Mouse (Mus musculus) midbrain, embryonic 14.5 days (tissue): ENCODE results near the gene Krt23. TPM values are rescaled to one million over a fixed set of nuclear protein-coding genes. Genes with fewer than 3 reads are reported as not detected.

Experiments
- ATAC-seq: fragments of 200-750 bp; cut with Nextera tagmentation; 2 replicates; pipeline ENCODE4 v1.8.0; 2017; ENCODE audit warnings: moderate number of reproducible peaks, moderate library complexity; ENCODE audit not compliant: low FRiP score, low TSS enrichment
- DNase-seq: peaks from one replicate; pipeline ENCODE4 v3.0.0-alpha.2; 2015
- H3K27ac ChIP-seq: fragments of 300-500 bp; sonication (generic); replicated peaks from 2 replicates; pipeline ENCODE4 v1.5.1; 2014; ENCODE audit warnings: mild to moderate bottlenecking, low read depth, low read length, moderate library complexity
- H3K27me3 ChIP-seq: fragments of 300-500 bp; sonication (generic); 2 replicates; pipeline ENCODE4 v1.6.1; 2014; ENCODE audit warnings: low read length, control low read depth, mixed read lengths; ENCODE audit not compliant: control insufficient read depth, insufficient read depth
- H3K36me3 ChIP-seq: fragments of 300-500 bp; sonication (generic); 2 replicates; pipeline ENCODE4 v1.6.1; 2014; ENCODE audit warnings: low read length, control low read depth; ENCODE audit not compliant: control insufficient read depth, insufficient read depth
- H3K4me1 ChIP-seq: fragments of 300-500 bp; sonication (generic); 2 replicates; pipeline ENCODE4 v1.6.1; 2014; ENCODE audit warnings: mild to moderate bottlenecking, antibody characterized with exemption, low read length, control low read depth; ENCODE audit not compliant: control insufficient read depth, insufficient read depth
- H3K4me2 ChIP-seq: fragments of 300-500 bp; sonication (generic); 2 replicates; pipeline ENCODE4 v1.6.1; 2014; ENCODE audit warnings: mild to moderate bottlenecking, low read length, moderate library complexity
- H3K4me3 ChIP-seq: fragments of 300-500 bp; sonication (generic); replicated peaks from 2 replicates; pipeline ENCODE4 v1.5.1; 2014; ENCODE audit warnings: low read depth, low read length
- H3K9ac ChIP-seq: fragments of 300-500 bp; sonication (generic); replicated peaks from 2 replicates; pipeline ENCODE4 v1.6.1; 2014; ENCODE audit warnings: mild to moderate bottlenecking, low read length, moderate library complexity
- H3K9me3 ChIP-seq: fragments of 300-500 bp; sonication (generic); 2 replicates; pipeline ENCODE4 v1.6.1; 2016; ENCODE audit warnings: low read length, control low read depth, mixed read lengths; ENCODE audit not compliant: control insufficient read depth
- WGBS: fragments of 180-500 bp; shearing (Covaris S2); extraction: QIAGEN DNeasy Blood & Tissue Kit; methylation state at CpG from one replicate; pipeline ENCODE4 v1.1.7; 2014; 5-methylcytosine and 5-hydroxymethylcytosine counted together
- polyA plus RNA-seq: library from polyadenylated mRNA; unstranded; fragments of >200 nt; fragmentation: Nextera tagmentation; extraction: Ambion mirVana; gene quantifications from 2 replicates; pipeline ENCODE4 v1.2.1, GENCODE M21; 2014

Krt23 gene
- polyA plus RNA-seq = 0.39 TPM in 1 of 2 replicates, not detected in the other

- no peak within 1 kb of the TSS for H3K27ac ChIP-seq
- no peaks in the 10 kb centered on the region for H3K36me3 ChIP-seq
- DNase-seq (no peak), ATAC-seq (no peak)
- no peaks in the 10 kb centered on the region for H3K4me1 ChIP-seq
- H3K9ac ChIP-seq = no peak within 1 kb of the TSS
- H3K4me3 ChIP-seq = no peak within 1 kb of the TSS
- H3K9me3 ChIP-seq = no peaks in the 10 kb centered on the region
- H3K27me3 ChIP-seq = no peaks in the 10 kb centered on the region
- H3K4me2 ChIP-seq = no peak within 1 kb of the TSS
- WGBS = 90% methylated on average over 22 of the region's 22 CpGs
These were observed at the start of gene Krt23 for GRCm38 (mm10) chr11:99492733-99493573. Krt23 (minus strand) TSS chr11:99493137.

- ATAC-seq (no peak), DNase-seq (peak; percentile 51)
- no peaks in the 10 kb centered on the region for H3K9me3 ChIP-seq
- H3K27me3 ChIP-seq = no peaks in the 10 kb centered on the region
- no peak overlapping the region for H3K9ac ChIP-seq
- no peak overlapping the region for H3K27ac ChIP-seq
- 73% methylated on average over 9 of the region's 9 CpGs for WGBS
- no peak overlapping the region for H3K4me3 ChIP-seq
- no peak overlapping the region for H3K4me2 ChIP-seq
- H3K36me3 ChIP-seq = no peaks in the 10 kb centered on the region
- H3K4me1 ChIP-seq = no peaks in the 10 kb centered on the region
These were observed 46.8 kb upstream of the Krt23 start for GRCm38 (mm10) chr11:99539721-99540120.

GRCm38 (mm10) chr11:99521288-99521860 is 28.4 kb upstream of the Krt23 start, which contains the start of gene Krt39:
Krt39 (minus strand) TSS chr11:99521338.
- Histone ChIP-seq H3K27me3 (no peaks in the 10 kb centered on the region), H3K27ac (no peak within 1 kb of the TSS), H3K9me3 (no peaks in the 10 kb centered on the region), H3K4me2 (no peak within 1 kb of the TSS), H3K9ac (no peak within 1 kb of the TSS), H3K4me3 (no peak within 1 kb of the TSS), H3K4me1 (no peaks in the 10 kb centered on the region), H3K36me3 (no peaks in the 10 kb centered on the region)
- 90% methylated on average over 13 of the region's 13 CpGs for WGBS
- DNase-seq (no peak), ATAC-seq (no peak)

GRCm38 (mm10) chr11:99514098-99514497 is 21.2 kb upstream of the Krt23 start:
- H3K4me2 ChIP-seq = no peak overlapping the region
- no peaks in the 10 kb centered on the region for H3K9me3 ChIP-seq
- H3K27me3 ChIP-seq = no peaks in the 10 kb centered on the region
- WGBS = 89% methylated on average over 8 of the region's 8 CpGs
- no peak for ATAC-seq
- no peak for DNase-seq
- no peaks in the 10 kb centered on the region for H3K36me3 ChIP-seq
- no peaks in the 10 kb centered on the region for H3K4me1 ChIP-seq
- no peak overlapping the region for H3K9ac ChIP-seq
- no peak overlapping the region for H3K4me3 ChIP-seq
- no peak overlapping the region for H3K27ac ChIP-seq

GRCm38 (mm10) chr11:99500095-99500805 is 7.3 kb upstream of the Krt23 start:
- no peaks in the 10 kb centered on the region for H3K4me1 ChIP-seq
- H3K9me3 ChIP-seq = no peaks in the 10 kb centered on the region
- no peaks in the 10 kb centered on the region for H3K36me3 ChIP-seq
- DNase-seq (no peak), ATAC-seq (no peak)
- H3K9ac ChIP-seq = no peak overlapping the region
- H3K4me3 ChIP-seq = no peak overlapping the region
- WGBS = 77% methylated on average over 9 of the region's 9 CpGs
- no peak overlapping the region for H3K4me2 ChIP-seq
- no peak overlapping the region for H3K27ac ChIP-seq
- no peaks in the 10 kb centered on the region for H3K27me3 ChIP-seq

- DNase-seq = no peak
- 91% methylated on average over 4 of the region's 4 CpGs for WGBS
- Histone ChIP-seq H3K27me3 (no peaks in the 10 kb centered on the region), H3K4me1 (no peaks in the 10 kb centered on the region), H3K9me3 (no peaks in the 10 kb centered on the region), H3K9ac (no peak overlapping the region), H3K36me3 (no peaks in the 10 kb centered on the region), H3K4me2 (no peak overlapping the region), H3K4me3 (no peak overlapping the region), H3K27ac (no peak overlapping the region)
- ATAC-seq = no peak
These were observed 3.5 kb upstream of the Krt23 start for GRCm38 (mm10) chr11:99496460-99496859.

GRCm38 (mm10) chr11:99494741-99495140 is 1.8 kb upstream of the Krt23 start:
- Histone ChIP-seq H3K4me1 (no peaks in the 10 kb centered on the region), H3K4me3 (no peak overlapping the region), H3K36me3 (no peaks in the 10 kb centered on the region), H3K4me2 (no peak overlapping the region), H3K27ac (no peak overlapping the region), H3K27me3 (no peaks in the 10 kb centered on the region), H3K9me3 (no peaks in the 10 kb centered on the region), H3K9ac (no peak overlapping the region)
- 92% methylated on average over 4 of the region's 4 CpGs for WGBS
- DNase-seq (no peak), ATAC-seq (no peak)

GRCm38 (mm10) chr11:99493574-99493850 is 575 bp upstream of the Krt23 start:
- 58% methylated on average over 5 of the region's 5 CpGs for WGBS
- H3K4me2 ChIP-seq = no peak overlapping the region

More at GRCm38 (mm10) chr11:99493574-99493850, 575 bp upstream of the Krt23 start:
- Histone ChIP-seq H3K4me3 (no peak overlapping the region), H3K27me3 (no peaks in the 10 kb centered on the region), H3K27ac (no peak overlapping the region), H3K36me3 (no peaks in the 10 kb centered on the region), H3K9me3 (no peaks in the 10 kb centered on the region), H3K9ac (no peak overlapping the region), H3K4me1 (no peaks in the 10 kb centered on the region)
- DNase-seq = peak; percentile 15
- ATAC-seq = no peak
